ENCODE assay signal across 8 mouse cellular contexts in the genomic region with DNA sequence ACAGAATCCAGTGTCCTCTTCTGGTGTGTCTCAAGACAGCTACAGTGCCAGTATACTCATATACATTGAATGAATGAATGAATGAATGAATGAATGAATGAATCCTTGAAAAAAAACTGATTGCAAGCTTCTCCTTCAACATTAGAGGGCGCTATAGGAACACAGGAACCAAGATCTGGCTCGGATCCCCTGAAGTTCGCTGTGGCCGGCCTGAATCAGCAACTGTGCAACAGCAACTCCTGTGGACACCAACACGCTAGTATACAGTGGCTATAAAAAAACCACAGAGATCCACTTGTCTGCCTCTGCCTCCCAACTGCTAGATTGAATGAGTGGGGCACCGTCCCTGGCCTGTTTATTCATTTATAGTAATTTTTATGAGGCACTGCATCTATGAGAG. TPM values are rescaled to one million over a fixed set of nuclear protein-coding genes. Genes with fewer than 3 reads are reported as not detected.
DNase-seq lines count a peak whose midpoint lies in the region; ATAC-seq and TF ChIP-seq lines count a peak whose summit lies in the region.
"Had no signal": no experiment of that assay in that cellular context is flagged by ENCODE, and none has a peak within 500 bp of the region (broad histone marks: within the 10 kb centered on the region; RNA-seq: fewer than 3 reads in every experiment).

No protein-coding gene starts in this region.

- peak; percentile 60; the same call in 1 of the 2 replicates for TF ChIP-seq CTCF in lung, adult 2 months (IDR thresholded peaks at IDR 0.05; ENCODE audit: insufficient read depth, low read length)

- H3K4me3 ChIP-seq in lung, adult 2 months (replicated peaks; ENCODE audit: extremely low read depth, low read depth, low read length): no peak overlapping the region

- no peaks in the 10 kb centered on the region for H3K4me1 ChIP-seq in lung, adult 2 months (ENCODE audit: control insufficient read depth, insufficient read depth, low read length)

- TF ChIP-seq POLR2A in lung, adult 2 months (IDR thresholded peaks at IDR 0.05; ENCODE audit: borderline replicate concordance, extremely low read depth, low read depth, low read length): no peak

- peak; percentile 10 to 22 for DNase-seq in layer of hippocampus, postnatal 14 days (ENCODE audit: low spot score in 2 of 2)
- DNase-seq in layer of hippocampus, adult 11-12 months (ENCODE audit: low spot score): no peak
- DNase-seq in NIH3T3 (ENCODE audit: low read depth): peak; percentile 72
- DNase-seq in kidney, adult 18-20 months: peak; percentile 40
- DNase-seq in lung, adult 2 months: no peak
- peak; percentile 53 to 58 for DNase-seq in right cerebral cortex, postnatal 10 days (ENCODE audit: low spot score in 2 of 2)

- WGBS in lung, adult 2 months: 12% methylated on average over 6 of the region's 6 CpGs

- peak; percentile 90 for ATAC-seq in common myeloid progenitor, adult 5-6 weeks (replicated peaks; ENCODE audit: low read depth, poor library complexity, severe bottlenecking)

RNA-seq across cellular contexts. Expression of a gene that starts 6.2 kb away (rescaled TPM):
- not detected for total RNA-seq in layer of hippocampus, postnatal 14 days (2021)
- total RNA-seq in common myeloid progenitor, adult 5-6 weeks (2017): not detected in 2 replicates
- 0.02 TPM in 1 of 2 replicates, not detected in the other for polyA plus RNA-seq in lung, adult 2 months (2012; rRNA removed)

RNA-seq across cellular contexts. Expression of a gene that starts 26.3 kb away (rescaled TPM):
- total RNA-seq in layer of hippocampus, postnatal 14 days (2021): under 1 TPM; 0.10 to 0.18 TPM
- total RNA-seq in common myeloid progenitor, adult 5-6 weeks (2017): not detected in 2 replicates
- 0.32 and 0.52 TPM in 2 replicates for polyA plus RNA-seq in lung, adult 2 months (2012; rRNA removed)

RNA-seq across cellular contexts. Expression of a gene that starts 34.5 kb away (rescaled TPM):
- total RNA-seq in layer of hippocampus, postnatal 14 days (2021): not detected
- total RNA-seq in common myeloid progenitor, adult 5-6 weeks (2017): not detected in 2 replicates
- not detected in 2 replicates for polyA plus RNA-seq in lung, adult 2 months (2012; rRNA removed)
- total RNA-seq: gastrocnemius, postnatal 4 days had no signal

Comparison
In these comparisons a context has a peak if more than half of its experiments do, and no peak if none do; other contexts are left out.
1. DNase-seq: peak in layer of hippocampus, postnatal 14 days (2 of 2), NIH3T3 (single experiment), kidney, adult 18-20 months (single experiment) and right cerebral cortex, postnatal 10 days (2 of 2); none in layer of hippocampus, adult 11-12 months (single experiment) and lung, adult 2 months (single experiment).